Mouse (Mus musculus) lung, postnatal 25 days (tissue): ENCODE data around the gene Tmem138.
A peak's percentile ranks its signal among the peaks of the same experiment; 100 is the strongest.

Experiments
- DNase-seq: peaks from one replicate; pipeline ENCODE4 v3.0.0; 2022; ENCODE audit warnings: low spot score

The Tmem138 gene

DNA sequence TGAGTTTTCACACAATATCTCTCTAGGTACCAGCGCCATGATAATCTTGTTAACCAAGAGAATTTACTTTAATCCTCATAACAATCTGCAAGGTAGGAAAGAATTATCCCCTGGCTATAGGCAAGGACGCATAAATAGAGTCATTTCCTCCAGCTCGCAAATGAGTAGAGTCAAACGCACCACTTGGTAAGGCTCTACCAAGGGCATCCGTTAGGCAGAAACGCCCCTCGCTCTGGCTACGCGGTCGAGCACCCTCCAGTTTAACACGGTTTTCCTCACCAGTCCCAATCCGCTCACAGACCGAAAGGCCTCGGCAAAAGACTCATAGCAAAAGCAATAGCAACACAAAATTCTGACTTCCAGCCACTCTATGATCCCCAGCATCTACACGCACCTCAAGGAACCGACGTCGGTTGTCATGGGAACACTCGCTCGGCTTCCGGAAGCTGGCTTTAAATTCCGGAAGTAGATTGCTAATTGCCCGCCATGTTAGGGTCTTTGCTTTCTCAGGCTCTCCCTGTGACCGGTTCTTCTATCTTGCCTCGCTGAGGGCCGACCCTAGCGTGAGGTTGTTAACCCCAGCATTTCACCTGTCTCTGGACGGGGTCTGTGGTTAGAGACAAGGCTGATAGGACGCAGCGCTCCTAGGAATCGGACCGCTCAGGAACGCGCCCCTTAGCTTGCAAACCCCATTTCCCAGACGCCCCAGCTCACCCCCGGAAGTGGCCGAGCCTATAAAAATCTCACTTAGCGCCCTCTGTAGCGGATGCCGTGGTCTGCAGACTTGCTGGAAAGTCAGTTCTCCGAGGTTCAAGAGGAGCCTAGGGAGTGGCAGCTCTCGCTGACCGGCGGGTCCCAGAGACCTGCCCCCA lies at the start of gene Tmem138, which contains the start of gene Cyb561a3:
Gene Tmem138 (minus strand): TSS at position 673 of the 872 bp plus-strand sequence.
Gene Cyb561a3 (plus strand): TSS at position 483 of the 872 bp plus-strand sequence.
- peak; percentile 95 for DNase-seq

DNA sequence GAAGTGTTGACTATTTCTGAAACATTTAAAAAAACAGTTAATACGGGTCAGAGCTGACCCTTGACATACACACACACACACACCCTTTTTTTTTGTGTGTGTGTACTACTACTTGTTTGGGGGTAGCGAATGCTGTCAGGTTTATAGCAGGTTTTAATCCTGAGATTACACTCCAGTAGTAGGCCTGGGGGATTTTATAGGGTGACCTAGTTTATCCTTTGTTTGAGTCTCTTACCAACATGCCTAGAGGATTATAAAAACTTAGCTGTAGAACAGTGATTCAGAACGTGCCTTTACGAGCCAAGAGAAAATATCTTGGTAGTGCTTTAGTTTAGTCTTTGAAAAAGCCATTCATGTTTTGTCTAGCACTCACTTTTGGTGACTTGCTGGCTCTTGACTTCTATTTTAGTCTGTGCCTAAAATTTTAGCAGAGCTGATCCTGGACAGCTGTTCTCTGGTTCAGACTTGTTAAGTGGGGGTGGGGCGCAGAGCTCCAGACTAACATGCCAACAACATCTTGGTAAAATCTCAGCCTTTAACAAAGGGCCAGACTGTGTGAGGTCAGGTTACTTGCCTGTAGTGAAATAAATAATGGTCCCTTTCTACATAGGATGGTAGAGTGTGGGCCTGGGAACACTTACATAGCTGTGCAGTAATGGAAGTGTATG lies 31.5 kb upstream of the Tmem138 start:
- no peak for DNase-seq

DNA sequence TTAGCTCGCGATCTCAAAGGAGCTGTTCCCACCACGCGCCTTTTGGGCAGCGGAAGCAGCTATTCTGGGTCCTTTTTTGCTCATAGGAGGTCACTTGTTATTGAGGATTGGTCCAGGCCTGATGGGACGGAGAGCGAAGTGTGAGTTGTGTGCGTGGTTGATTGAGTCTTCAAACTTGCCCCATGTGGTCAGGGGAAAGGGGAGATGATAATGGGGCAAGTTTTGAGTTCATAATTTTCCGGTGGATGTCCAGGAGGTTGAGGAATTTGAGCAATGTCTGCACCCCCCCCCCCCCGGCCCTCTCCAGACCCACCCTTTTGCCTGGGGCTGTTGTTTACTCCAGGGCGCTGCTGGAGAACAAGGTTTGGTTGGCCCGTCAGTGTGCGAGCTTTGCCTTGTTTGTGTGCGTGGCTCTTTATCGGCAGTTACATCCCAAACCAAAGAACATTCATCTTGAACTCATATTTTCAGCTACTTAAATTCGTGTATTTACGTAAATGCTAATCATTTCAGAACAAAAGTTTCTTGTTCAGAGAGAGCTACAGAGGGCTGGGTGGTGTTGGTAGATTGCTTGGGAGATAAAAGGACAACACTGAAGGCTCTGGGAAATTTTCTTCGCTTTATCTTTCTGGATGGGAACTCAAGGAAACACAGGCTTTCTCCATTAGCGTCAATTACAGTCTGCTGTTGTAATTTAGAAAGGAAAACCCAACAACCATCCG lies 28.9 kb upstream of the Tmem138 start:
- DNase-seq: no peak

DNA sequence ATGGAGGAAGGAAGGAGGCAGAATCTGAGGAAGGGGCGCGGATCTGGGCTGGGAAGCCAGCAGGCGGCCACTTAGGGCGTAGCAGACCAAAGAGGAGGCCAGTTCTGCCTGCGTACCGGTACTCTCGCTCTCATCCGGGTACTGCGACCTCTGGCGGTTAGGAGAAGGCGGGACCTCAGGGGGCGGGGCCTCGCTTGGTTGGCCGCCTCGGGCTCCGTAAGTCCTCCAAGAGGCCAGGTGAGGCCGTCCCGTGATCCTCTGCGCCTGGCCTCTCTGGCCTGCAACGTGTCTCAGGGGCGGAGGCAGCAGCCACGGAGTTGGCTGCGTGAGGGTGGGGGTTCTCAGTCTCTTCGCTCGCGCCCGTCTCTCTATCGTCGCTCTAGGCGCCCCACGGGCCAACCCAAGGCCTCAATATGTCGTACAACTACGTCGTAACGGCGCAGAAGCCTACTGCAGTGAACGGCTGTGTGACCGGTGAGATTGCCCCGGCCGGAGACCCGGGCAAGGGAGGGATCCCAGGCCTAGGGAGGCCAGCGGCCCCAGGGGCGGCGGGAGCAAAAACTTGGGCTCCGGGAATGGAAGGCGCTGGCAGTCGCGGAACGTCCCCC lies 28.2 kb upstream of the Tmem138 start, which contains the start of the genes Ddb1 and Tkfc:
Gene Ddb1 (plus strand): TSS at position 35 of the 608 bp plus-strand sequence.
Gene Tkfc (minus strand): TSS at position 362 of the 608 bp plus-strand sequence.
- peak; percentile 99 for DNase-seq

DNA sequence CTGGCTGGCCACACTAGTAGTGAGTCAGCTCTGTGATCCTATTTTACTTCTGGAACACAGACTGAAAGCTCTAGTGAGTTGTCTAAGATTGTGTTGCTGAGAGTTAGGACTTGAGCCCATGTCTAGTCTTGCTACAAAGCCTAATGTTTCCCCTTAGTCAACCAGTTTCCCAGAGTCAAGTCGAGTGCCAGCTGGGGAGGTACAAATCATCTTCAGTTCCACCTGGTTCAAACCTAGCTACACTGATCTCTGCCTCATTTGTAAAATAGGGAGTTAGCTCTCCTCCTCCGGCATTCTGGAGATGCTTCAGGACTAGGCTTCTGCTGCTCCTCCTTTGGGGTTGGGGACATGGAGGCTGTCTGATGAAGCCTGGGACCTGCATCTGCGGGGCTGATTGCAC lies 27.4 kb upstream of the Tmem138 start:
- no peak for DNase-seq

DNA sequence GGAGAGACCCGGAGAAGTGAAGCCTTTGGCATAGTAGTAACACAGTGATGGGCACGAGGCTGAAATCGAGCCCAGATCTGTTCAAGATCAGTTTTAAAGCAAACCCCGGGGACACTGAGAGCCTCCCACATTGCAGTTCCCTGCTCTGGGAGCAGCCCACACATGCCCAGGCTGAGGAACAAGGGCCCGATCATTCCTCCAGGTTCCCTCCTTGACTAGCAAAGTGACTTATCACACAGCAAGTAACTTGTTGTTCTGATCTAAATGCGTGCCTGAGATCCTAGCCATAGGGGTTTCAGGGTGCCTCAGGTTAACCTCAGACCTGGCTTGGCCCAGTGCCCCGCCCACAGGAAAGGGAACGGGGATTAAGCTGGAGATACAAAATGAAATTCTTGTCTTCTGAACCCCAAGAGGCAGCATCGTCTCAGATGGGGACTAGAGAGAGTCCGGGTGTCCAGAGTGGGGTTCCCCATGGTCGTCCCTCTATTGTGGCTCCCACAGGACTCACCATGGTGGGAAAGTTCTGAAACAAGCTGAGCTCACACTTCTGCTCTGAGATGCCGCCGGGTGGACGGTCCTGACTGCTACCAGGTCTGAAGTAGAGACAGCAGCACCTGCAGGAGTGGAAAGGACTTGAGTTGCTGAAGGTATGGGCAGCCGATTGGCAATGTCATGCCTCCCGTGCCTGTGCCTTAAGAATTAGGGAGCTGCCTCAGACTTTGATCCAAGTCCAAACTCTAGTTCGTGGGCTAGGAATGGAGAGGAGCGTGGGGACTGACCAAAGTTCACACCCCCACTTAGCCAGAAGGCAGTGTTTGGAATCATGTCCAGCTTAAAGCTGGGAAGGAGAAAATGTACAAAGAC lies 26.7 kb upstream of the Tmem138 start:
- DNase-seq: no peak

DNA sequence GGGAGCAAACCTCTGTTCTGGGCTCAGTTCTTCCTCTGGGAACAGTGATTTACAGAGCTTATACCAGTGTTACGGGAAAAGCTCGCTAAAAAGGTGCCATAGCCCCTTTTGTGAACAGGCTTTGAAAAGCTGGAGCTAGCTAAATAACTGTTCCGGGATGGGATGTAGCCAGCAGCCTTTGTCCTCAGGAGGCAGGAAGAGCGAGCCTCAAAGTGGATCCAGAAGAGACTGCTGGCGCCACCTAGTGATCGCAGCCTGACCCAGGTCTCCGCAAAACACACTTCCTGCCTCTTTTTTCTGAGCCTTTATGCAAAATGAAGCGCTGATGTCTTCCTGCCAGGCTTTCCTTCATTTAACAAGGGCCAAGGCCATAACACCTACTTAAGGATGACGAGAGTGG lies 25.6 kb upstream of the Tmem138 start:
- peak; percentile 91 for DNase-seq

DNA sequence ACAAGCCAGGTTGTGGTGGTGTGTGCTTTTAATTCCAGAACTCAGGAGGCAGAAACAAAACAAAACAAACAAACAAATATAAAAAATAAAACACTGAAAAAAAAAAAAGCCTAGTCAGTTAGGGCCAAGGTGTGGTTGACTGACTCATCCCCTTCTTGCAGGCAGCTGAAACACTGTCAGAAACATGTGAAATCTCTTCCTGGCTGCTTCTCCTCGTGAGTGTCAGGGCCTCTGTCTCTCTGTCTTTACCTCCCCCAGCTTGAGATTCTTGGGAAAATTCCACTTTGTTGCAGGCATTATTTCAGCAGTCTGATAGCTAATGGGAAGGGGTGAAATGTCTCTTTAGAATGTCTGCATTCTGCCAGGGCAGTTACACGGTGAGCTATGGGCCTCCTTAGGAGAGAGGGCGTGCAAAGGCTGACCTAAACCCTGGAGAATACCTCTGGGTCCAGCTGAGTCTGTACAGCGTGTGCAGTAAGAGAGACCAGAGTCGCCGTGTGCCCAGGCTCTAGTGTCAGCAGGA lies 25.1 kb upstream of the Tmem138 start:
- DNase-seq: no peak

DNA sequence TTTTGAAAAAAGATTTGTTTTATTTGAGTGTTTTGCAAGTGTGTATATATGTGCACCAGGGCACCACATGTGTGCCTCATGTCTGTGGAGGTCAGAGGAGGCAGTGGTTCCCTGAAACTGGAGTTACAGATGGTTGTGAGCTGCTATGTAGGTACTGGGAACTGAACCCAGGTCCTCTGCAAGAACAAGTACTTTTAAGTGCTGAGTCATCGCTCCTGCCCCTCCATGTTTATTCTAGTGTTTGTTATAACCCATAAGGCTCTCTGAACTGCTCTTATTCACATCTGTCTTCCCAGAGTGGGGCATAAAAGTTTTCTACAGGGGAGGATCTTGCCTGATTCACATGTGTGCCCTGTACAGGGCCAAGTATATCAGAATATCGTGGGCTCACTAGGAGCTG lies 22.5 kb upstream of the Tmem138 start:
- DNase-seq: no peak

DNA sequence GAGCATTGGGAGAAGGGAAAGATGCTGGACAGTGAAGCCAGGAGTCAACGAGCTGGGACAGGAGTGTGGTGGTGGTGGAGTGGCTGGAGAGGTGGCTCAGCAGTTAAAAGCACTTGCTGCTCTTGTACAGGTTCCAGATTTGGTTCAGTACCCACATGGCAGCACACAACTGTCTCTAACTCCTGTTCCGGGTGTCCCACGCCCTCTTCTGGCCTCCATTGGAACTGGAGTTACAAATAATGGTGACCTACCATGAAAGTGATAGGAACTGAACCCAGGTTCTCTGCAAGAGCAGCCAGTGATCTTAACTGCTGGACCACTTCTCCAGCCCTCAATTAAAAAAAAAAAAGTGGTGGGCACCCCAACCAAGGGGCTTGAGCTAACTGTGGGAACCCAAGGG lies 21.0 kb upstream of the Tmem138 start:
- DNase-seq: no peak

DNA sequence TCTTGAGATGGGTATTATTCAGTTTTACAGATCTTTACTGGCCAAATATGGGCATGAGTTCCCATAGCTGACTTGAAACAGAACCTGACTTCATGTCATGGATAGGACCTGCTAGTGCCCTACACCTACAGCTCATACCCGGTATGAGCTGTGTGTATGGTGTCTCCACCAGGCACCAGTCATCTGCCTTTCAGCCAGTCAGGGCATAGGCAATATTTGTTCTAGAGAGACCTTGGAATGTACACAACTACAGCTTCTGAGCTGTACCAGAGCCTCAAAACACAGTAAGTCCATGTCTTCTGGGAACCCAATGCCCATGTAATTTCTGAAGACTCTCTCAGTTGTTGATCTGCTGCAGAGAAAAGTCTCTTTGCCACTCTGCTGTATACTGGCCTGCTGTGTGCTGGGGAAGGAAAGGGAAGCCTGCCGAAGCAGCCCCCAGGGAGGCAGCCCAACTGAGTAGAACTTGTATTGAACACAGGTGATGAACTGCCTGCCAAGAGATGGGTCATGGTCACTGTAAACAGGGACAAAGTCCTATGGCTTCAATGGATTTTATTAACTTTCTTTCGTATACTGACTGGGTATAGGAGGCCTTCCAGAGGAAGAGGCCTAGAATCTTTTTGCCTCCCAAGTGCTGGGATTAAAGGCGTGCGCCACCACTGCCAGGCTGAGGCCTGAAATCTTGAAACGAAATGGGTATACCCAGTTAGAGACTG lies 14.7 kb upstream of the Tmem138 start:
- no peak for DNase-seq

DNA sequence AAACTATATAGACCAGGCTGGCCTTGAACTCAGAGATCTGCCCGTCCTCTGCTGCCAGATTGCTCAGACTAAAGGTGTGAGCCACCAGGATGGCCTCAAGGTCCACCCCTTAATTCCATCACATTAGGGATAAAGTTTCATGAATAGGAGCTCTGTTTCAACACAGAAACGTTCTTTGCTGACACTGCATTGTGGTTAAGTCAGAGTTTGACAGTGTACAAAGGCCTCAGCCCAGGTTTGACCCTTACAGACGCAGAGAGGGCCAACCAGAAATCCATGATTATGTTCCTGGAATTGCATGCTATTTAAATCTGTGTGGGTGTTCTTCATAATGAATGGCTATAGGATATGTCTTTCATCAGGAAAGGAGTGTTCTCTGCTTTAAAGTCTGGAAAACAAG lies 13.1 kb upstream of the Tmem138 start:
- DNase-seq: no peak

DNA sequence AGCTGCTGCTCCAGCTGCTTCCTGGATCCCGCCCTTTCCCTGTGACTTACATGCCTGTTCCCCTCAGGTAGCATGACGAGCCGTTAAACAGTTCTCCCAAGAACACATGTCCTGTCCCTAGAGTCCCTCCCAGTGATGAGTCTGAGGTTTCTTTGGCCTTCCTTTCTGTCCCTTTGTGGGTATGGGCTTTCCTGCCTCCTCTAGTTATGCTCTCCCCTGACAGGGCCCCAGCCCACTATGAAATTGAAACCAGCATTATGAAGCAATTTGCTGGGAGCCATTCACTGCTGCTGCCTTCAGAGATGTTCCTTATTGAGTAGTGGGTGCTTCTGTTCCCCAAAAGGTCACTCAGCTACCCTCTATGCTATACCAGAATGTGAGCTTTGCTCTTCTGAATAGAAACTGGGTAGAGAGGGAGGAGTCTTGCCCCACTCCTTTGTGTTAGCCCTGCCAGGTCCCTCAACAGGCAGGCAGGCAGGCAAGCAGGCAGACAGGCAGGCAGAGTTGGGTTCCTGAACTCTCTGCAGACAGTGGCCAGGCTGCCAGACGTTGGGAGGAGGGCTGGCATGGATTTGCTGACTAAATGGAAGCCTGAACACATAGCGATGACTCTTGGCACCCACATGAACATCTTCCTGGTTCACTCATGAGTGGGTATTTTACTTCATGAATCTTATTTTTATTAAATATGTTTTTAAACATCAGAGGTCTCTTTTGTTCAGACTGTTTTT lies 12.1 kb upstream of the Tmem138 start:
- no peak for DNase-seq

DNA sequence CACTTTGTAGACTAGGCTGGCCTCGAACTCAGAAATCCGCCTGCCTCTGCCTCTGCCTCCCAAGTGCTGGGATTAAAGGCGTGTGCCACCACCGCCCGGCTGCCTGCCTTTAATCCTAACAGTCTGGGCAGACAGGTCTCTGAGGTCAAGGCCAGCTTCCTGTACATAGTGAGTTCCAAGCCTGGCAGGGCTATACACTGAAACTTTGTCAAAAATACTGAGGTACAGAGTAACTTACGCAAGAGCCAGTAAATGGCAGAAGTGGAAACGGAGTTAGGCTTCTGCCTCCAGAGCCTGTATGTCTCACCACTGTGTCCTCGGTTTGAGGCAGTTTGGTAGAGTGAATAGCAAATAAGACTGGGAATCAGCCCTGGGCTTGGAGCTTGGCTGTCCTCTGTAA lies 10.1 kb upstream of the Tmem138 start:
- no peak for DNase-seq

DNA sequence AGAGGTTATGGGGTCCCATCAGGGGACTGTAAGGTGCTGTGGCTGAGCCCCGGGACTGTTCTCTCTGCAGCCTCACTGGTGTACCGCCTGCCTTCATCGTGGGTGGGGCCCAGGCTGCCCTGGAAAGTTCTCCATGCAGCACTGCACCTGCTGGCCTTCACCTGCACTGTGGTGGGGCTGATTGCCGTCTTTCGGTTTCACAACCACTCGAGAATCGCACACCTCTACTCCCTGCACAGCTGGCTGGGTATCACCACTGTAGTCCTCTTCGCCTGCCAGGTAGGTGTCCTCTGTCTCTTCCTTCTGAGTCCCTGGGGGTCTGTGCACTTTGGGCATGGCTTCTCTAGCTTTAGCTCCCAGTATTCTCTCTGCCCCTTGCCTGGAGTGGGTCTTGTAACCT lies 8.0 kb upstream of the Tmem138 start:
- no peak for DNase-seq

DNA sequence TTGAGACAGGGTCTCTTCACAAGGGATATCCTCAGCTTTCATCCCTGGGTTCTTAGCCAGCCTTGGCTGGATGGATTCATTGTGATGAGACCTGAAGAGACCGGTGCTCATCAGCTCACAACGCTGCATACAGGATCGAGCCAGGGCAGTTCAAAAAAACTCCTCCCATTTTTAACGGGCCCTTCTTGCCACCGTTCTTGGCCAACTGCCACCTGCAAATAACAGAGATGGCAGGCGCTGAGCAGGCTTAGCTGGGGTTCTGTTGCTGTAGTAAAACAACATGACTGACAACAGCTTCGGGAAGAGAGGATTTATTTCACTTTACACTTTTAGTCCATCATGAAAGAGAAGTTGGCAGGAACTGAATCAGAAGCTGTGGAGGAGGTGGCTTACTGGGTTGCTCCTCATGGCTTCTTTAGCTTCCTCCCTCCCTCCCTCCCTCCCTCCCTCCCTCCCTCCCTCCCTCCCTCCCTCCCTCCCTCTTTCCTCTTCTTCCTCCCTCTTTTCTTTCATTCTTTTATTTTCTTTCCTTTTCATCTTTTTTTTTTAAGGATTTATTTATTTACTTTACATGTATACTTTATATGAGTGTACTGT lies 6.5 kb upstream of the Tmem138 start:
- DNase-seq: no peak

DNA sequence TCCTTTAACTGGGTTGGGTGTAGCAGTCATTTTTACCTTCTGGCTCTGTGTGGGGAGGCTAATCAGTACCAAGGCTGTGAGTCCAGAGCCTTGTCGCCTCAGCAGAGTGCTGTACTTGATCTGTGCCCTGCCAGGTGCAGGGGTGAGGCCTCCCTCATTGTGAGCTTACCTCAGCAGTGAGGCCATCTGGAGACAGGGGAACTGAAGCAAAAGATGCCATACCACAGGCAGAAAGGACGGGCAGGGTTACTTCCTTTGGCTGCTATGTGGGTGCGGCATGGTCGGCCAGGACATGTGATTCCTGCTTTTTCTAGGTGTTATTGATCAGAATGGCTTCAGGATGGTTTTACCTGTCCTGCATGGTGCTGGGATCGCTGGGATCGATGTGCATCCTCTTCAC lies 4.8 kb upstream of the Tmem138 start:
- DNase-seq: no peak

DNA sequence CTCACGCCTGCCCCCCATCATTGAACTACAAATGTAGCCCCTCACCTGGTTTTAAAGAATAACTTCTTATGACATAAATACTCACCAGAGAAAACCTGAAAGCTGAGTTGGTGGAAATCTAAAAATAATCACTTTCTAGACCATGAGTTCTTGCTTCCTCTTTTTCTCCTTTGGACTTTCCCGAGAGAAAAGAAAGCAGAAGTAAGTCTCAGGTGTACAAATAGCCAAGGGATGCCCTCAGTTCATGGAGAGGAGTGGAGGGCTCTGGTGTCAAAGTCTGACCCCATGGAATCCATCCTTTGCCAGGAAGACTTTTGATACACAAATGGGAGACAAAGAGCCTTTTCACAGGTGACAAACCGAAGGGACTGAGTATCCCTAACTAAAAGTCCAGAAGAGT lies 3.6 kb upstream of the Tmem138 start:
- no peak for DNase-seq

DNA sequence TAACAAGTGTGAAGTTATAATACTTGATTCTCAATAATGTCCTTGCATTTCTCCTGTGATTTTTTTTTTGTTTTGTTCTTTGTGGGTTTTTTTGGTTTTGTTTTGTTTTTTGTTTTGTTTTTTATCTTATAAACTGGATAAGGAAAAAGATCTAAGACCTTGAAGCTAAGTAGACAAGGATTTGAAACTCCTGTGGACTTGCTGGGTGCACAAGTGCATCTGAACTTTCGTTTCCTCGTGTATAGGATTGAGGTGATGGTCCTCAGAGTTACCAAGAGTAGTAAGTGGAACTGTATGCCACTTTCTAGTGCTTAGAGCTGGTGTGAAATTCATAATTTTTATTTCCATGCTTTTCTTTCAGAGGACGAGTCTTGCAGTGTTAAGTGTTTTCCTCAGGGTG lies 2.9 kb upstream of the Tmem138 start:
- DNase-seq: no peak
